Mouse (Mus musculus) heart, postnatal 0 days (tissue): ENCODE measurements around the gene Naaladl2.

Source experiments
- CTCF ChIP-seq: IDR thresholded peaks from 2 replicates; pipeline ENCODE4 v1.5.1; 2016; ENCODE audit warnings: antibody characterized with exemption, control low read depth, low read depth
- EP300 ChIP-seq: IDR thresholded peaks from 2 replicates; pipeline ENCODE4 v1.6.1; 2016; ENCODE audit warnings: antibody characterized with exemption, low read depth

GRCm38 (mm10) chr3:24670500-24670899, 473.6 kb downstream of the Naaladl2 start:
- TF ChIP-seq CTCF, result no peak
- TF ChIP-seq EP300, result no peak
